Mouse (Mus musculus) cerebellum, adult 8-10 months (tissue): ENCODE results near the gene Itln1.

ENCODE experiments used
- DNase-seq: peaks from one replicate; pipeline ENCODE4 v3.0.0; 2022

The Itln1 gene

GRCm38 (mm10) chr1:171535194-171535593 lies at the start of gene Itln1:
Gene Itln1 (minus strand): TSS chr1:171535294.
- DNase-seq = no peak

- no peak for DNase-seq
Observed at GRCm38 (mm10) chr1:171584584-171584983, 49.5 kb upstream of the Itln1 start.

GRCm38 (mm10) chr1:171577168-171577567 lies 42.1 kb upstream of the Itln1 start:
- DNase-seq = no peak

GRCm38 (mm10) chr1:171568436-171568835 lies 33.3 kb upstream of the Itln1 start:
- no peak for DNase-seq

GRCm38 (mm10) chr1:171566777-171567176 lies 31.7 kb upstream of the Itln1 start:
- peak; percentile 23 for DNase-seq

- DNase-seq = no peak
Observed at GRCm38 (mm10) chr1:171565888-171566287, 30.8 kb upstream of the Itln1 start.

GRCm38 (mm10) chr1:171564247-171564646 lies 29.2 kb upstream of the Itln1 start:
- no peak for DNase-seq

- no peak for DNase-seq
Observed at GRCm38 (mm10) chr1:171563042-171563441, 27.9 kb upstream of the Itln1 start.

- no peak for DNase-seq
Observed at GRCm38 (mm10) chr1:171561639-171562225, 26.6 kb upstream of the Itln1 start.

GRCm38 (mm10) chr1:171561200-171561599 lies 26.1 kb upstream of the Itln1 start:
- no peak for DNase-seq

- no peak for DNase-seq
Observed at GRCm38 (mm10) chr1:171560262-171560661, 25.2 kb upstream of the Itln1 start.

- no peak for DNase-seq
Observed at GRCm38 (mm10) chr1:171558898-171559297, 23.8 kb upstream of the Itln1 start, which contains the start of gene Cd244a. Gene Cd244a (plus strand): TSS chr1:171559193.

- no peak for DNase-seq
Observed at GRCm38 (mm10) chr1:171558407-171558806, 23.3 kb upstream of the Itln1 start.

GRCm38 (mm10) chr1:171556366-171556765 lies 21.3 kb upstream of the Itln1 start:
- DNase-seq = no peak

GRCm38 (mm10) chr1:171553359-171554341 lies 18.6 kb upstream of the Itln1 start:
- no peak for DNase-seq

- no peak for DNase-seq
Observed at GRCm38 (mm10) chr1:171552230-171552629, 17.1 kb upstream of the Itln1 start.

- DNase-seq = no peak
Observed at GRCm38 (mm10) chr1:171551326-171551725, 16.2 kb upstream of the Itln1 start.

- DNase-seq = no peak
Observed at GRCm38 (mm10) chr1:171540694-171541093, 5.6 kb upstream of the Itln1 start.

- no peak for DNase-seq
Observed at GRCm38 (mm10) chr1:171534557-171534956, 537 bp downstream of the Itln1 start.

- DNase-seq = no peak
Observed at GRCm38 (mm10) chr1:171532830-171533229, 2.3 kb downstream of the Itln1 start.

GRCm38 (mm10) chr1:171531367-171531766 lies 3.7 kb downstream of the Itln1 start:
- no peak for DNase-seq

GRCm38 (mm10) chr1:171515557-171515956 lies 19.5 kb downstream of the Itln1 start:
- no peak for DNase-seq

- no peak for DNase-seq
Observed at GRCm38 (mm10) chr1:171515039-171515438, 20.1 kb downstream of the Itln1 start.

GRCm38 (mm10) chr1:171513760-171514159 lies 21.3 kb downstream of the Itln1 start:
- no peak for DNase-seq
